Comparison of ENCODE assay signal across 8 mouse cellular contexts in genomic region chr8:84664566-84665384, GRCm38 (mm10). TPM values are rescaled to one million over a fixed set of nuclear protein-coding genes. Genes with fewer than 3 reads are reported as not detected.
A peak's percentile ranks its signal among the peaks of the same experiment; 100 is the strongest.
DNase-seq lines count a peak whose midpoint lies in the region; ATAC-seq and TF ChIP-seq lines count a peak whose summit lies in the region.

No protein-coding gene starts in this region.

- ATAC-seq in hindbrain, embryonic 12.5 days (ENCODE audit: low FRiP score), result peak; percentile 52
- ATAC-seq in lung, postnatal 0 days, result peak; percentile 13

- H3K4me2 ChIP-seq in hindbrain, embryonic 12.5 days (replicated peaks), result peak overlapping the region; percentile 93
- H3K4me2 ChIP-seq in lung, postnatal 0 days (replicated peaks; ENCODE audit: low read depth, low read length), result peak overlapping the region; percentile 79

- H3K4me3 ChIP-seq in hindbrain, embryonic 12.5 days, result peak overlapping the region; percentile 62
- H3K4me3 ChIP-seq in lung, postnatal 0 days (ENCODE audit: low read depth, low read length), result peak overlapping the region; percentile 97
- H3K4me3 ChIP-seq in thymus, adult 2 months (ENCODE audit: control insufficient read depth, insufficient read depth, low read length), result peak overlapping the region; percentile 77

- TF ChIP-seq POLR2A in thymus, adult 2 months (IDR thresholded peaks at IDR 0.05; ENCODE audit: control insufficient read depth, extremely low read depth, insufficient read depth, low read length, poor library complexity), result no peak; the same call in 1 of the 2 replicates

- H3K9me3 ChIP-seq in hindbrain, embryonic 12.5 days (replicated peaks), result no peaks in the 10 kb centered on the region
- no peaks in the 10 kb centered on the region for H3K9me3 ChIP-seq in lung, postnatal 0 days (ENCODE audit: low read length)

- peak overlapping the region; percentile 81 for H3K9ac ChIP-seq in hindbrain, embryonic 12.5 days
- H3K9ac ChIP-seq in lung, postnatal 0 days (replicated peaks; ENCODE audit: low read depth), result peak overlapping the region; percentile 48

- peak; percentile 77 for TF ChIP-seq CTCF in lung, postnatal 0 days (IDR thresholded peaks at IDR 0.05)
- TF ChIP-seq CTCF in thymus, adult 2 months (IDR thresholded peaks at IDR 0.05; ENCODE audit: borderline replicate concordance, control insufficient read depth, extremely low read depth, insufficient read depth, low read length, poor library complexity), result peak; percentile 27; the same call in 1 of the 2 replicates

- no peaks in the 10 kb centered on the region for H3K27me3 ChIP-seq in hindbrain, embryonic 12.5 days
- no peaks in the 10 kb centered on the region for H3K27me3 ChIP-seq in lung, postnatal 0 days (replicated peaks; ENCODE audit: insufficient read depth, low read length)
- H3K27me3 ChIP-seq in thymus, adult 2 months (ENCODE audit: control insufficient read depth, insufficient read depth, low read length), result no peaks in the 10 kb centered on the region

- DNase-seq in MN1 (ENCODE audit: low spot score), result peak; percentile 90
- peak; percentile 91 to 93 for DNase-seq in cerebellum, postnatal 10 days
- DNase-seq in frontal cortex, postnatal 14 days (ENCODE audit: low spot score in 2 of 2), result peak; percentile 76 to 79
- peak; percentile 78 to 83 for DNase-seq in layer of hippocampus, postnatal 10 days (ENCODE audit: low spot score in 2 of 2)
- peak; percentile 93 for DNase-seq in lung, postnatal 0 days (ENCODE audit: low spot score)
- DNase-seq in ovary, postnatal 10 days (ENCODE audit: low spot score), result peak; percentile 69
- DNase-seq in thymus, adult 2 months, result peak; percentile 73

- WGBS in hindbrain, embryonic 12.5 days, result under 1% methylated on average over 29 of the region's 29 CpGs
- WGBS in lung, postnatal 0 days, result under 1% methylated on average over 29 of the region's 29 CpGs
- WGBS in thymus, adult 2 months, result under 1% methylated on average over 29 of the region's 29 CpGs

- TF ChIP-seq EP300 in lung, postnatal 0 days (IDR thresholded peaks at IDR 0.05), result no peak

- peaks cover 15% of the 10 kb centered on the region; the same call in 1 of the 2 replicates for H3K36me3 ChIP-seq in hindbrain, embryonic 12.5 days
- no peaks in the 10 kb centered on the region for H3K36me3 ChIP-seq in lung, postnatal 0 days (ENCODE audit: insufficient read depth, low read length)
- H3K36me3 ChIP-seq in thymus, adult 2 months (ENCODE audit: control insufficient read depth, insufficient read depth, low read length), result no peaks in the 10 kb centered on the region

- peak overlapping the region; percentile 88 for H3K27ac ChIP-seq in hindbrain, embryonic 12.5 days
- peak overlapping the region; percentile 99 for H3K27ac ChIP-seq in lung, postnatal 0 days (ENCODE audit: low read length)
- peak overlapping the region; percentile 85 for H3K27ac ChIP-seq in thymus, adult 2 months (ENCODE audit: control insufficient read depth, insufficient read depth, low read length)

- H3K4me1 ChIP-seq in hindbrain, embryonic 12.5 days, result peaks cover 43% of the 10 kb centered on the region
- peaks cover 11% of the 10 kb centered on the region for H3K4me1 ChIP-seq in lung, postnatal 0 days (ENCODE audit: insufficient read depth, low read depth, low read length)
- H3K4me1 ChIP-seq in thymus, adult 2 months (replicated peaks; ENCODE audit: control insufficient read depth, insufficient read depth, low read length), result peaks cover 25% of the 10 kb centered on the region

RNA-seq across cellular contexts. Expression of gene Ier2, which starts 2.1 kb away (rescaled TPM):
- 62.5 and 64.8 TPM in 2 replicates for polyA plus RNA-seq in hindbrain, embryonic 12.5 days (2016; fragmentation: Nextera tagmentation; extraction: Ambion mirVana)
- 10 to 100 TPM; 10.8 to 12.7 TPM for total RNA-seq in layer of hippocampus, postnatal 10 days (2021)
- 113 and 140 TPM in 2 replicates for polyA plus RNA-seq in lung, postnatal 0 days (2015; fragmentation: Nextera tagmentation; extraction: Ambion mirVana)
- 29.2 and 33.7 TPM in 2 replicates for polyA plus RNA-seq in thymus, adult 2 months (2012; rRNA removed)

RNA-seq across cellular contexts. Expression of gene Trmt1, which starts 21.3 kb away (rescaled TPM):
- polyA plus RNA-seq in hindbrain, embryonic 12.5 days (2016; fragmentation: Nextera tagmentation; extraction: Ambion mirVana), result 51.2 and 55.9 TPM in 2 replicates
- 100 to 1,000 TPM in 1 of 2 experiments, 10 to 100 TPM in 1; 99.8 to 105 TPM for total RNA-seq in layer of hippocampus, postnatal 10 days (2021)
- 38.4 and 43.4 TPM in 2 replicates for polyA plus RNA-seq in lung, postnatal 0 days (2015; fragmentation: Nextera tagmentation; extraction: Ambion mirVana)
- 169 and 181 TPM in 2 replicates for polyA plus RNA-seq in thymus, adult 2 months (2012; rRNA removed)

RNA-seq across cellular contexts. Expression of gene Nacc1, which starts 22.9 kb away (rescaled TPM):
- polyA plus RNA-seq in hindbrain, embryonic 12.5 days (2016; fragmentation: Nextera tagmentation; extraction: Ambion mirVana), result 20.9 and 21.3 TPM in 2 replicates
- total RNA-seq in layer of hippocampus, postnatal 10 days (2021), result 10 to 100 TPM; 73.7 to 75.3 TPM
- polyA plus RNA-seq in lung, postnatal 0 days (2015; fragmentation: Nextera tagmentation; extraction: Ambion mirVana), result 7.1 and 7.4 TPM in 2 replicates
- 155 and 182 TPM in 2 replicates for polyA plus RNA-seq in thymus, adult 2 months (2012; rRNA removed)

RNA-seq across cellular contexts. Expression of gene Lyl1, which starts 36.5 kb away (rescaled TPM):
- polyA plus RNA-seq in hindbrain, embryonic 12.5 days (2016; fragmentation: Nextera tagmentation; extraction: Ambion mirVana), result 4.6 and 4.9 TPM in 2 replicates
- 1 to 10 TPM; 4.0 to 5.4 TPM for total RNA-seq in layer of hippocampus, postnatal 10 days (2021)
- polyA plus RNA-seq in lung, postnatal 0 days (2015; fragmentation: Nextera tagmentation; extraction: Ambion mirVana), result 11.6 and 13.9 TPM in 2 replicates
- polyA plus RNA-seq in thymus, adult 2 months (2012; rRNA removed), result 7.1 and 7.5 TPM in 2 replicates

RNA-seq across cellular contexts. Expression of gene G430095P16Rik, which starts 58.0 kb away (rescaled TPM):
- polyA plus RNA-seq in hindbrain, embryonic 12.5 days (2016; fragmentation: Nextera tagmentation; extraction: Ambion mirVana), result 3.0 and 3.6 TPM in 2 replicates
- not detected for total RNA-seq in layer of hippocampus, postnatal 10 days (2021)
- polyA plus RNA-seq in lung, postnatal 0 days (2015; fragmentation: Nextera tagmentation; extraction: Ambion mirVana), result 2.0 and 2.8 TPM in 2 replicates
- polyA plus RNA-seq in thymus, adult 2 months (2012; rRNA removed), result 1.8 and 2.6 TPM in 2 replicates

Comparison
In these comparisons a context has a peak if more than half of its experiments do, and no peak if none do; other contexts are left out.
1. Peak in every context shown above with its lines: DNase-seq, ATAC-seq, H3K4me3 ChIP-seq and H3K27ac ChIP-seq.